Mouse (Mus musculus) cerebellum, adult 11-12 months (tissue): ENCODE measurements around the gene Cfap20.
"Not testable (repeated sequence)": the region's sequence is repeated elsewhere in the genome, so short reads cannot be mapped to it uniquely, and the experiment has no call there.

ENCODE experiments used
- DNase-seq: peaks from one replicate; pipeline ENCODE4 v3.0.0; 2022

Cfap20 gene

DNA sequence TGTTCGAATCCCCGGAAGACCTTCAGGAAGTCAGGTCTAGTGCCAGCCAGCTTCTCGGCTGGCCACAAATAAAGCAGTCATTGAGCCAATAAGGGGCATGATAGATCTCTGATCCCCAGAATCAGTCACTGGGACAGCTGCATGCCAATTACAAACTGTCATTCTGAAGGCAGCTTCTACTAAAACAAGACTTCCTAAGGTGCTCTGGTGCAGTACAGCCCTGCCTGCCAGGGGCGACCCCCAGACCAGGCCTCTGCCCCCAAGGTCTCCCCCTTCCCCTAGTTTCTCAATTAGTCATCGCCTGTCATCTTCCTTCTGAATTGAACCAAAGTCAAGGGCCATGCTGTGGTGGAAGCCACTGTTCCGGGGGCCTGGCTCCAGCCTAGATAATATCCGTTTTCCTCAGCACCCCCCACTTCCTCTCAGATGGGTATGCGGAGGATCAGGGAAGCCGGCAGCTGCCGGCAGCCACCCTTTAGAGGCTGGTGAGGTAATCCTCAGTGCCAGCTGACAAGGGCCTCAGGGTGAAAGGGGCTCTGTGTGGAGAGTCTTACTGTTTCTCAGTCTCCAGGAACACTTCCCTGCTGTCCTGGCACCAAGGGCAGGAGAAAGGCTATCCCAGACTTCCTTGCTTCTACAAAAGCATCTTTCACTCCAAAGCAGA, 23.2 kb downstream of the Cfap20 start:
- DNase-seq: no peak

DNA sequence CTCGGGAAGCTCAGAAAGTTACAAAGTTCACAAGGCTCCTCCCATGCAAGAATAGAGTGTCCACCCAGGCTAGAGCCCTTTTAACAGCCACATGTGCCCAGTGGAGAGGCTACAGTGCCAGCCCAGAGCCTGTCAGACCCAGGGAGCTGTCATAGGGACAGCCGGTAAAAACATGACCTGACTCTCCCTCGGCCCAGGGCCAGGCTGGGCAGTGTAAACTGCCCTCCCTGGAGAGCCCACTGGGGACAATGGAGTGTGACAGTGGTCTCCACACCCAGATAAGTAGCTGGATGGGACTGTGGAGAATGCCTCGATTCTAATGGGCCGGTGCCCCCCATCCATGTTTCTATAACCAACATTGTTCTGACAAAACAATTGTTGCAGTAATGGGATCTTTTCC, 25.2 kb downstream of the Cfap20 start:
- no peak for DNase-seq

DNA sequence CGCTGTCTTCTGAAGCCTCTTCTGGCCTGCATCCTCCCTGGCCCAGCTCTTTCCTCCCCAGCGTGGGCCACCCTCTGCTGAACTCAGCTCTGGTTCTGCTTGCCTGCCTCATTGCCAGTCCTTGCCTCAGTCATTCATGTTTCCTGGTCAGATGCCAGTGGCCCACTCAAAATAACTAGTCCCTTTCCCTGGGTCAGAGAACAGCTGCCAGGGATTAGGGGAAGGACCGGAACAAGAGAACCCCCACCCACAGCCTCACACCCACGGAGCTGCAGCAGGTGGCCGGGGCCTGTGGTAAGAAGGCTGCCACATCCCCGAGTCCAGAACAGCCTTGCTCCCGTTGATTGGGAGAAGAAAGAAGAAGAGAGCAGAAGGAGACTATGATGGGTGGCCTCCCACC, 33.6 kb downstream of the Cfap20 start:
- no peak for DNase-seq

DNA sequence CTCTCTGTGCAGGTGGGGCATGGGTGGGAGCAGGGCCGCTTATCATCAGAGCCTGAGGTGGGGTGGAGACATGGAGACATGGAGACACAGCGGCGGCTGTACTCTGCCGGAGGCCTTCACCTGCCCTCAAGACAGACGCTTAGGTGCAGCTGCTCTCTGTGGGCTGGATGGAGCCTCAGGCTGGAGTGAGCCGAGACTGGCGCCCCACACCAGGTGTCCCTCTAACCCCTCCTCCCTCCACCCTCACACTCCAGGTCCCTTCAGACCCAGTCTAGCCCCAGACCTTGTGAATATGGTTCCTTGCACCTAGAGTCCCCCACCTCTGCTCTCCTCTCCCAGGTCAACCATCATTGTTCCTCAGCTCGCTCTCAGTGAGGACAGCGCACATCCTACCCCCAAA, 35.5 kb downstream of the Cfap20 start:
- DNase-seq: no peak

DNA sequence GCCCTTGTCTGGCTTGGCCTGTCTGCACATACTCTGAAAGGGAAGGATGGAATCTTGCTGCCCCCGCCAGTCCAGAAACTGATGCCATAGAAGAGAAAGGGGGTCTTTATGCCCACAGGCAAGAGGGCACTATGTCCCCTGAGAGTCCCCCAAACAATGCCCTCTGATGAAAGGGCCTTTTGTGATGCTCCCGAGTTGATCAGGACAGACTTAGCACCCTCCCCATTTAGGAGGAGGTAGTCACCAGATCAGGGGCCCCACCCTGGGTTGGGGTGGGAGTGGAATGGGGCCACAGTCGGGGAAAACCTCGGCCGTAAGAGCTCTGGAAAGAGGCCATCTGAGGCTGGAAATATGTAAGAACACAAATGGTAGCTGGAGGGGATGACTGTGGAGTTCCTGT, 37.5 kb downstream of the Cfap20 start:
- DNase-seq: no peak

DNA sequence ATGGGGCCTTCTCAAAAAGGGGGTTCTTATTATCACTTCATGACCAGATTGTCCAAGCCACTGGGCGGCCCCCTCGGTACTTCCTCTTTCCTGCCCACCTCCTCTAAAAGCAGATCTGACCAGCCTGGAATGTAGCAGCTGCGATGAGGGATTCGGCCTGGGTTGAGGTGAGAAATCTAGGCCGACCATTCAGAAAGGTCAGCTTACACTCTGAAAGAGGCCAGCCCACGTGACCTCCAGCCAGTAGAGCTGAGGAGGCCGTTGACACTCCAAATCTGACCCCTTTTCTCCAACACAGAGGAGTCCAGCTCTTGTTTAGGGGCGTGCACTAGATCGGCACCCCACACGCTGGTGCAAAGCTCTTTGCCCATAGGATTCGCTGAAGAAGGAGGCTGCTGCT, 37.9 kb downstream of the Cfap20 start:
- no peak for DNase-seq

DNA sequence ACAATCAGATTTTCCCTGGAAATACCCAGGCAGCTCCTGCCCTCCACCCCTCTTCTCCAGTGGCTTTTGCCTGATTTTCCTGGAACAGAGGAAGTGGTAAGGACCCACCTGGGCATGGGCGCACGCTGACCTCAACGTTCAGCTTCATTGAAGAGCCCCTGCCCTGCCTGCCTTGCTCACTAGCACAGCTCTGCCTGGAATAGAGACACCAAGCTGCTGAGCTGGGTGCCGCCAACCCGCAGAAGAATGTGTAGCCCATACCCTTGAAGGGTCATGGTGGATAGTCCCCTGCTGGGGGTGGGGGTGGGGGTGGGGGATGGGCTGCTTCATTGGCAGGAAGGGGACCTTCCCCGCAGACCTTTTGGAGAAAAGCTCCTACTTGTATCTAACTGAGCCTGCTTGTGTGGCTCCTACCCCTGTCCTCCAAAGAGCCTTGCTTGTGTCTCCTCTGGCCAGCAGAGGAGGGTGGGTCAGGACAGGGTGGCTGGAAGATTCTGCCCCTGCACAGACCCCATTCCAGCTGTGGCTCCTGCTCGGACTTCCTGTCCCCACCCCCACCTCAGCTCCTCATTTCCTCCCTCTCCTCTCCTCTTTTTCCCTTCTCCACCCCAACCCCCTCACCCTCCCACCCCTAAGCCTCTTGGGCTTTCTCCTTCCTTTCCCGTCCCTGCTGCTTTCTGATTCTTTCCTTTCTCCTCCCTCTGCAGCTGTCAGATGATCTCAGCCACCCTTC, 39.3 kb downstream of the Cfap20 start:
- no peak for DNase-seq

DNA sequence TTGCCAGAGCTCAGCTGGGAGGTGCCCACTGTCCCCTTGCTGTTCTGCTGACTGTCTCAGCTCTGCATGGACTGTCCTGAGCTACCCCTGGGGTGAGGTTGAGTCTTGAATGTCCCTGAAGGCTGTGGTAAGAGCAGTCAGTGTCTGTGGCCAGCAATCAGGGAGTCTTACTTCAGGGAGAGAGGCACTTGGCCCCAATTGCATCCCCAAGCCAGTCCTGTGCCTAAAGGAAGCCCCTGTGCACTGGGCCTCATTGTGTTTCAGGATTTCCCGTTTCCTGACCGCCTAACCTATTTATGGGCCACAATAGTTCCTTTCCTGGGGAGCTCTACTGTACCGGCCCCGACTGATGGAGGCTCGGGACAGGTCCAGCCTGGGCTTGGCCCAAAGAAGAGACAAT, 42.1 kb downstream of the Cfap20 start:
- no peak for DNase-seq

DNA sequence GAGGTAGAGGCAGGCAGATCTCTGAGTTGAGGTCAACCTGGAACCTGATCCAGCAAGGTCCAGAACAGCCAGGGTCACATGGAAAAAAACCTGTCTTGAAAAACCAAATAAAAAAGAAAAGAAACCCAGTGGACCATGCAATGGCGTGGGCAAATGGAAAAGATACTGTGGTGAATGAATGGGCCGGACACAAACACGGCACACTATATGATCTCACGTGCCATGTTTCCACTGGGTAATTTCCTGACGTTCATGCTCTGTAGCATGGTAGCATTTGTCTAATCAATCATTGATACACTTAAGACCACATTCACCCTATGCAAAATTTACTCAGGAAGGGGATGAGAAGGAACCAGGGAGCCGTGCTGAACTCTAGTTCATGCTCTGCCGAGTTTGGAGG, 43.6 kb downstream of the Cfap20 start:
- DNase-seq: no peak

DNA sequence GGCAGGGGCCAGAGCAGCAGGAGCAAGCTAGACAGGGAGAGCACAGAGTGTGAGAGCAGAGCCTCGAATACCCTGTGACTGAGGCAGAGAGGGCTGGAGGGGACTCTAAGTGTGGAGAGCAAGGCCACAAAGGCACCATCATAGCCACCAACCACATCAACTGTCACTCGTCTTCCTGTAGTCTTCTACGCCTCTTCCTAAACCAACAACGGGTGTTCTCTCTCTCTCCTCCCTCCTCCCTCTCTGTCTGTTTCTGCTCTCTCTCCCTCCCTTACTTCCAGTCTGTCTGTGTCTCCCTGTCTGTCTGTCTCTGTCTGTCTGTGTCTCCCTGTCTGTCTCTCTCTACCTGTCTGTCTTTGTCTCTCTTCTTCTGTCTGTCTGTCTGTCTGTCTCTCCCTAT, 44.4 kb downstream of the Cfap20 start:
- DNase-seq: no peak

DNA sequence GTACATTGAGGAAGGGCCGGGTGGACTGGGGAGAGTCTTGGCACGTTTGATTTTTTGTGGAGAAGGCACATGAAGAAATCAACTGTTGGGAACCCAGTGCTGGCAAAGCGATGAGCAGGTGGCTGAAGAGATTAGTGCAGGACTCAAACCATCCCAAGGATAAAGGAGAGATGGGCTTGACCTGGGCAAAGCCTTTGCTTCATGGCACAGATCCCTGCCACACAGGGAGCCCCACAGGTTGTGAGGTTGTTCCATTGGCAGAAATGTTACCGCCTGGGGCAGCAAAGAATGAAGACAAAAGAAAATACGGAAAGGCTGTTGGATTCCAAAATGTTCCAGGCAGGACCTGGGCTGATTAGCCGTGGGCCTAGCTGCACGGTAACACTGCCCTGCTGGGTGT, 46.7 kb downstream of the Cfap20 start:
- no peak for DNase-seq

DNA sequence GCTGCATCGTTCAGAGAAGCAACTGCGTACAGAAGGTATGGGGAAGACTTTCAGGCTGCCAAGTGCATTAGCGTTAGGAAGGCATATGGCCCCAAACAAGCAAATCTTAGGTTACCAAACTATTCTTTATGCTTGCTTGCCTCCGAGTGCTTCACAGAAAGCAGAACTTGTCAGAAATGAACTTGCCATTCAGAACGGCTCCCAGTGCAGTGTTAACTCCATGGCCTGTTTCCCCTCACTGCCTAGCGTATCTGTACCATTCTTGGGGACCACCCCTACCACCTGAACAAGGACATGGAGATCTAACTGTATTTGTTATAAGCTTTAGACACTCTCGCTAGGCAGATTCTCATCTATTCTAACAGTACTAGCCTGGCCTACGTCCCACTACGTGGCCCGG, 47.4 kb downstream of the Cfap20 start:
- DNase-seq: no peak

DNA sequence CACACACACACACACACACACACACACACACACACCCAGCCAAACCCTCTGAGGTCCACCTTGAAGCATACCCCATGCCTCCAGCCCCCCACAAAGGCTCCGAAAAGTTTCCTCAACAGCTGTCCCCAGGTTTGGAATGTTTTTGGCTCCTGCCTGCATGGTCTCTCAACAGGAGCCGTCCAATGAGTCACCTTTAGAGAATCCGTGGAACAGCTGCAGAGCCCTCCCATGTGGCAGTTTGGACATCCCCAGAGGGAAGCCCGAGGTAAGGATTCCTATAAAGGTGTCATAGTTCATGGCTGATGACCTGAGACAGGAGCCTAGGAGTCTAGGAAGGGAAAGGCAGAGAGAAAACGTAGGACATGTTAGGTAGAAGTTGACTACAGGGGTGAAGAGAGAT, 48.6 kb downstream of the Cfap20 start:
- no peak for DNase-seq

DNA sequence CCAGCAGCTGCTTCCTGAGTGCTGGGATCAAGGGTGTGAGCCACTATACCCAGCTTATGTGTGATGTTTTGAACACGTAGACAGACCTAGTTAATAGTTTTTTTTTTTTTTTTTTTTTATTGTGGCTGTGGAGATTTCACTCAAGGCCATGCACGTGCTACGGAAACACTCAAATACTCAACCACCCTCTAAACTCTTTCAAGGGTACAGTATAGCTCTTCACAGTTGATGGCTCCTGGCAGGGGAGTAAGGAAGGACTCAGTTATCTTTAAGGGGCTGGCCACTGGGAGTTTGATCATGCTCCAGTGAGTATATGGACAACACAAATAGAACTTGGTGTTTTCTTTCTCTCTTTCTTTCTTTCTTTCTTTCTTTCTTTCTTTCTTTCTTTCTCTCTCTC, 50.2 kb downstream of the Cfap20 start:
- no peak for DNase-seq

DNA sequence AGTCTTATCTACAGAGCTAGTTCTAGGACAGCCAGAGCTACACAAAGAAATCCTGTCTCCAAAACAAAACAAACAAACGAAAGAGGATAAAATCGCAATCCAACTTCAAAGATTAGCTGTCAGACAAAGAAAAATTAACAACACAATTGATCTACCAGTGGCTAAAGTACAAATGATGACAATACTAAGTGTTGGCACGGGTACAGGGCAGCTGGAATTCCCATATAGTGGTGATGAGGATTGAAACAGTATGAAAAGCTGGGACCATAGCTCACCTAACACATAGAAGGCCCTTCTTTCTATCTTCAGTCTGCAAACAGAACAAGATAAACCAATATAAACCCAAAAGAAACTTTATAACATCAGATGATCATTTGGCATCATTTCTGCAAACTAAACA, 53.1 kb downstream of the Cfap20 start:
- DNase-seq: no peak

DNA sequence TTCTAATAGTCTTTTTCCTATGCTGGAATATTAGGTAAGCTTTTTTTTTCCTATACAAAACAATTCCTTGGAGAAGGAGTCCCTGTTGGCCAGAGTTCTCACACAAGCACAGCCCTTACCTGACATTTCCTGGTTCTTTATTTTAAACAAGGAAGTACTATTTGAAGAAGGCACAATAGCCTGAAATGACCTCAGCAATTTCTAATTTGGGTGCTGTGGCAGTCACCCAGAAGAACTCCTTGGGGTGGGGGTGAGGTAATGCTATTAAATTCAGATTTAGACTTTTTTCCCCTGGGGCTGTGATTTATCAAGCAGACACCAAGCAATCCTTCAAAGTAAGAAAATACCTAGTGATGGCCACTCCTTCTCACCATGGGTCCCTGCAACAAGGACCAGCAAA, 53.7 kb downstream of the Cfap20 start:
- DNase-seq: no peak

DNA sequence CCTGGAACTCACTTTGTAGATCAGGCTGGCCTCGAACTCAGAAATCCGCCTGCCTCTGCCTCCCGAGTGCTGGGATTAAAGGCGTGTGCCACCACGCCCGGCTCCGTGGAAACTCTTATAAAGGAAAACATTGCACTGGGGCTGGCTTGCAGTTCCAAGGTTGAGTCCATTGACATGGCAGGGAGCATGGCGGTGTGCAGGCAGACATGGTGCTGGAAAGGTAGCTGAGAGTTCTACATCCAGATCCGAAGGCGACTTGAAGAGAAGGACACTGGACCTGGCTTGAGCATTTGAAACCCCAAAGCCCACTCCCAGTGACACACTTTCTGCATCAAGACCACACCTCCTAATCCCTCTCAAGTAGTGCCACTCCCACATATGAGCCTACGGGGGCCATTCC, 55.7 kb downstream of the Cfap20 start:
- not testable (repeated sequence) for DNase-seq

DNA sequence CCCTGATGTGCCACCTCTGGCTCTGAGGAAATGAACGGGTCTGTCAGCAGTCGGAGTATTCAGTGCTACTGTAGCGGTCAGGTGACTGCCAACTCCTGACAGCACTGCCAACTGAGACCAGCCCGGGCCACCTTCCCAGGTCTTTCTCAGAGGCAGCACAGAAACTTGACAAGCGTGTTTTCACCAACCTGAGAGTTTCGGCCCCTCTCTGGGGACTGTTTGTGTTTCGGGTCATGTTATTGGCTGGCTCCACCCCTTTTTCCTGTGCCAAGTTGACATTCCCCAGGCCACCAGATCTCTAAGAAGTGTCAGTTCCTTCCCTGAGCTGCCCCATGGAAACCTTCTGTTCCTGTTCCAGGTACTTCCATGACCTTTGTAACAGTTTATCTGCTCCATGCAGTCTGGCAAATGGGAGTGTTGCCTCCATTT, 56.8 kb downstream of the Cfap20 start:
- DNase-seq: no peak

DNA sequence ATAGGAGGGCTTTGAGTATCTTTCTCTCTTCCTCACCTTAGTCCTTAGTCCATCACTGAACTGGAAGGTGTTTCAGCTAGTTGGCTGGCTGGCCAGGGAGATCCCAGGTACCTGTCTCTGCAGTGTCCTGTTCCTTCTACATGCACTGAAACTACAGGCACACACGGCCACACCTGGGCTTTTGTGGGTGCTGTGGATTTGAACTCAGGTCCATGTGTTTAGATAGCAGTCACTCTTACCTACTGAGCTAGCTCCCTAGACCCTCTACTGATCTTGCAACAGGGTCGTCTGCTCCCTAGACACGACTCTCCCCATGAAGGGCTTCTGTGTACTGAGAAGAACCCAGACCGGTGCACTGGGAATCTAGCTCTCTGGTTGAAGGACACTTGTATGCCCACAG, 57.6 kb downstream of the Cfap20 start:
- no peak for DNase-seq

DNA sequence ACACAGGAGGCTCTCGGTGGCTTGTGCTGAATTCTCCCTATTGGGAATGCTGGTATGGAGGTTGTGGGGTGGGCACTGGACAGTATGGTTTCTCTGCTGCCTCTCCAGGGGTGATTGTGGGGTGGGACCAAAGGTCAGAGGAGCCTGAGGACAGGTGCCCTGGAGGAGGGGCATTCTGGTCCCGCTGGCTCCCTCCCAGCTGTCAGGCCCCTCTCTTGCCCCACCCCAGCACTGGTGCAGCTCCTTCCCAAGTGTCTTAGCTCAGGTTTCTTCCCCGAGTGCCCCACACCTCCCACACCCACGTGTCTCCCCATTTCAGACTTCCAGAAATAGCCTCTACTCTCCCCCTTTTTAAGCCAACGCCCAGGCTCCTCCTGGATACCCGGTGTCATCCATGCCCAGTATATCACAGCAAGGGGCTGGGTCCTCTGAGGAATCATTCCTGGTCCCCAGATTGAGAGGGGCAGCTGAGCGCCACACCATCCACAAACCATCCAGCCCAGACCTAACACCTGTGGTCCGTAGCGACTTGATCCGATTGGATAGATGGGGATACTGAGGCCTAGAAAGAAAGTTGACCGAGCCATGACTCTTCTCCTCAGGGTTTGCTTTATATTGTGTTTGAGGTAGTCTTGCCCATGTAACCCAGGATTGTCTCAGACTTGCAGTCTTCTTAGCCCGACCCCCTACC, 58.2 kb downstream of the Cfap20 start:
- no peak for DNase-seq

DNA sequence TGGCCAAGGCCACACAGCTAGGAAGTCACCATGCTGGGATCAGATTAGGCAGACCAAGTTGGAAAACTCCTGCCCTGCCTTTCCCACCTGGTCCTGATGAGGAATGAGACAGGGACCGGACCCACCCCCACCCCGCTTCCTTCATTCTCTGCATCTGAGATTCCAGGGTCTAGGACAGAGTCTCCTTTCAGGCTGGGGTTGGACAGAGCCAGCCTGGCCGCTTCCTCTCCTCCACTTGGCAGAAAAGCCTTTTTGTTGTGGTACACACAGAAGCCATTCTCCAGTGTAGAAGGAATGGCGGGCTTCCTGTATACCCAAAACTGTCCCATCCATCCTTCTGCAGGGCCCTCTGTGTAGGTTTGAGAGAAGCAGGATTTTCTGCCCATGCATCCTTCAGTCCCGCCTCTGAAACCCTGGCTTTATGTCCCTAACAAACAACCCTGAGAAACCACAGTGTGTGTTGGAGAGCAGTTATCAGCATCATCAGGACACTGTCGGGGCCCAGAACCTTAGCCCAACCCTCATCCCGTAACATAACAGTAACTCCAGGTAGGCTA, 59.2 kb downstream of the Cfap20 start:
- DNase-seq: no peak

DNA sequence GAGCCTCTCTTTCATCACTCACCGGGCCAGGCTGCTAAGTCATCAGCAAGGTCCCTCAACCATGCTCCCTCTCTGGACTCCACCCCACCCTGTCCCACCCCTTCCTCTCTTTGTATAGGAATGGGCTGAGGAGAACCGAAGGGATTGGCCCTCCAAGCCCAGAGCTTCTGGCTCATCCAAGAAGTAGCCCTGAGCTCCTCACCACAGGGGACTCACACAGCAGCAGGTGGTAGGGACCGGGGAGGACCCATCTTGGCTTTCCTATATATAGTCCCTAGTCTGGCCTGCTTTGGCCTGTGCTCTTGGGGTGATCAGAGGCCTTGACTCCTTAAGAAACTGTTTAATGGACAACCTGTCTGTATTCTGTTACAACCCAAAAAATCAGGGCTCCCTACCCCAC, 60.2 kb downstream of the Cfap20 start:
- DNase-seq: no peak

DNA sequence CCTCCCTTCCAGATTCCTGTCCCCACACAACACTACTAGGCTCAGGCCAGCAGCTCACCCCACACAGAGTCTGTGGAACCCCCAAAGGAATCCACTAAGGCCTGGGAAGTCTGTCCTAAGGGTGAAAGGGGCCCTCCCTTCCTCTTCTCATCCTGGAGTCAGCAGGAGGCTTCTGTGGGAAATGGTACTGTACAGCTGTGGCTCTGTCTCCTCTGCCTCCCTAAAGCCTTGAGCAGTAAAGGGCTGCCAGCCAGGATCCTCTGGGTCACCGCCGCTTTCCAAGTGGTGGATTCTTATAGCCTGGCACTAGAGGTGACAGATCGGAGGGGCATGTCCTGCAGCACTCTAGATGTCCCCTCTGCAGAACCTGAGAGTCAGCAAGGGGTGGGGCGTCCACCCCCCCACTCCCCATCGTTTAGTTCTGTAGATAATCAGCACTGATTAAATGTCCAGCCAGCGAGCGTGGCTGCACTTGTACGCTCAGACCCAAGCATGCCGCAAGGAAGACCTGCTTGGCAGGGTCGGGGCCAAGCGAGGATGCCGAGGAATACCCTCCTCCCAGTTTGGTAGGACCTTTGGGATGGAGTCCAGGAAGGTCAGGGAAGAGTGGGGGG, 61.2 kb downstream of the Cfap20 start:
- DNase-seq: no peak
